Mouse (Mus musculus) cerebellum, adult 11 months (tissue): ENCODE data around the gene Gm2956.
"Not testable (repeated sequence)": the region's sequence is repeated elsewhere in the genome, so short reads cannot be mapped to it uniquely, and the experiment has no call there.

Source experiments
- DNase-seq: peaks from one replicate; pipeline ENCODE4 v3.0.0; 2022

Gm2956 gene

GRCm38 (mm10) chr14:3332087-3332677, at the start of gene Gm2956:
Gene Gm2956, plus strand, starts transcription at chr14:3332627.
- DNase-seq = not testable (repeated sequence)

- DNase-seq = not testable (repeated sequence)
Observed at GRCm38 (mm10) chr14:3333406-3333805, 979 bp downstream of the Gm2956 start.

- DNase-seq = not testable (repeated sequence)
Observed at GRCm38 (mm10) chr14:3394793-3395192, 62.4 kb downstream of the Gm2956 start, which contains the start of gene Gm10413. Gene Gm10413, plus strand, starts transcription at chr14:3395093.
